30 mouse cellular contexts compared by ENCODE assay signal in genomic region chr15:25974352-25974751, GRCm38 (mm10).
"Had no signal": no experiment of that assay in that cellular context is flagged by ENCODE, and none has a peak within 500 bp of the region (broad histone marks: within the 10 kb centered on the region; RNA-seq: fewer than 3 reads in every experiment).

No protein-coding gene starts in this region.

- H3K4me1 ChIP-seq: limb, embryonic 10.5 days; limb, embryonic 12.5 days; limb, embryonic 13.5 days; limb, embryonic 15.5 days; liver, embryonic 13.5 days; liver, embryonic 15.5 days; lung, embryonic 15.5 days; megakaryocyte, embryonic 14.5 days; midbrain, embryonic 10.5 days; midbrain, embryonic 12.5 days; midbrain, embryonic 13.5 days; midbrain, embryonic 15.5 days; neural tube, embryonic 12.5 days had no signal

- H3K36me3 ChIP-seq: limb, embryonic 10.5 days; limb, embryonic 12.5 days; limb, embryonic 13.5 days; limb, embryonic 15.5 days; liver, embryonic 13.5 days; liver, embryonic 15.5 days; lung, embryonic 15.5 days; midbrain, embryonic 10.5 days; midbrain, embryonic 12.5 days; midbrain, embryonic 15.5 days; neural tube, embryonic 12.5 days had no signal

- H3K4me3 ChIP-seq: left cerebral cortex, adult 2 months; limb, embryonic 10.5 days; limb, embryonic 12.5 days; limb, embryonic 13.5 days; limb, embryonic 15.5 days; liver, embryonic 13.5 days; liver, embryonic 15.5 days; lung, embryonic 15.5 days; megakaryocyte, embryonic 14.5 days; midbrain, embryonic 10.5 days; midbrain, embryonic 12.5 days; midbrain, embryonic 13.5 days; midbrain, embryonic 15.5 days; myocyte; neural tube, embryonic 12.5 days had no signal

- H3K4me2 ChIP-seq: limb, embryonic 12.5 days; limb, embryonic 13.5 days; limb, embryonic 15.5 days; liver, embryonic 11.5 days; liver, embryonic 13.5 days; liver, embryonic 15.5 days; lung, embryonic 14.5 days; lung, embryonic 15.5 days; midbrain, embryonic 11.5 days; midbrain, embryonic 12.5 days; midbrain, embryonic 13.5 days; midbrain, embryonic 15.5 days; neural tube, embryonic 12.5 days had no signal

- H3K9ac ChIP-seq: limb, embryonic 12.5 days; limb, embryonic 13.5 days; limb, embryonic 15.5 days; liver, embryonic 13.5 days; liver, embryonic 14.5 days; liver, embryonic 15.5 days; lung, embryonic 14.5 days; lung, embryonic 15.5 days; midbrain, embryonic 12.5 days; midbrain, embryonic 13.5 days; midbrain, embryonic 15.5 days; neural tube, embryonic 12.5 days had no signal

- ATAC-seq: lung, postnatal 0 days; midbrain, embryonic 13.5 days; midbrain, embryonic 15.5 days; midbrain, embryonic 16.5 days had no signal

- H3K27ac ChIP-seq: left cerebral cortex, adult 2 months; limb, embryonic 10.5 days; limb, embryonic 12.5 days; limb, embryonic 13.5 days; limb, embryonic 15.5 days; liver, embryonic 13.5 days; liver, embryonic 14.5 days; liver, embryonic 15.5 days; lung, embryonic 15.5 days; macrophage; midbrain, embryonic 10.5 days; midbrain, embryonic 12.5 days; midbrain, embryonic 13.5 days; midbrain, embryonic 15.5 days; neural tube, embryonic 12.5 days had no signal

- H3K27me3 ChIP-seq: limb, embryonic 12.5 days; limb, embryonic 13.5 days; limb, embryonic 15.5 days; liver, embryonic 13.5 days; liver, embryonic 15.5 days; lung, embryonic 15.5 days; megakaryocyte, embryonic 14.5 days; midbrain, embryonic 12.5 days; midbrain, embryonic 13.5 days; midbrain, embryonic 15.5 days; neural tube, embryonic 12.5 days had no signal

- DNase-seq: left cerebral cortex, postnatal 4 days; liver, embryonic 13.5 days; lung, adult 18-20 months; lung, adult 2 months; lung, embryonic 14.5 days; lung, postnatal 10 days; lung, postnatal 14 days; lung, postnatal 36 days; lung, postnatal 4 days; midbrain, embryonic 14.5 days had no signal

- H3K9me3 ChIP-seq: limb, embryonic 10.5 days; limb, embryonic 12.5 days; limb, embryonic 13.5 days; limb, embryonic 15.5 days; liver, embryonic 13.5 days; liver, embryonic 15.5 days; lung, embryonic 15.5 days; megakaryocyte, embryonic 14.5 days; midbrain, embryonic 10.5 days; midbrain, embryonic 12.5 days; midbrain, embryonic 13.5 days; midbrain, embryonic 15.5 days; neural tube, embryonic 12.5 days had no signal
